Mouse (Mus musculus) retina, postnatal 7 days (tissue): ENCODE measurements around the gene Hap1.
A peak's percentile ranks its signal among the peaks of the same experiment; 100 is the strongest.
"Not testable (repeated sequence)": the region's sequence is repeated elsewhere in the genome, so short reads cannot be mapped to it uniquely, and the experiment has no call there.

ENCODE experiments used
- DNase-seq: peaks from one replicate; pipeline ENCODE4 v3.0.0-alpha.2; 2012; ENCODE audit warnings: low read depth, low spot score

Hap1 gene

GRCm38 (mm10) chr11:100356819-100357211, 887 bp upstream of the Hap1 start:
- DNase-seq: no peak

- no peak for DNase-seq
Measured at GRCm38 (mm10) chr11:100355151-100355951, 577 bp downstream of the Hap1 start.

GRCm38 (mm10) chr11:100352076-100352857, 3.7 kb downstream of the Hap1 start:
- peak; percentile 39 for DNase-seq

- DNase-seq: no peak
Measured at GRCm38 (mm10) chr11:100344269-100344668, 11.7 kb downstream of the Hap1 start.

GRCm38 (mm10) chr11:100335731-100336130, 20.2 kb downstream of the Hap1 start:
- DNase-seq: no peak

GRCm38 (mm10) chr11:100333944-100334457, 21.9 kb downstream of the Hap1 start, which contains the start of gene Gast:
Gast (plus strand) TSS chr11:100334407.
- DNase-seq: no peak

DNA sequence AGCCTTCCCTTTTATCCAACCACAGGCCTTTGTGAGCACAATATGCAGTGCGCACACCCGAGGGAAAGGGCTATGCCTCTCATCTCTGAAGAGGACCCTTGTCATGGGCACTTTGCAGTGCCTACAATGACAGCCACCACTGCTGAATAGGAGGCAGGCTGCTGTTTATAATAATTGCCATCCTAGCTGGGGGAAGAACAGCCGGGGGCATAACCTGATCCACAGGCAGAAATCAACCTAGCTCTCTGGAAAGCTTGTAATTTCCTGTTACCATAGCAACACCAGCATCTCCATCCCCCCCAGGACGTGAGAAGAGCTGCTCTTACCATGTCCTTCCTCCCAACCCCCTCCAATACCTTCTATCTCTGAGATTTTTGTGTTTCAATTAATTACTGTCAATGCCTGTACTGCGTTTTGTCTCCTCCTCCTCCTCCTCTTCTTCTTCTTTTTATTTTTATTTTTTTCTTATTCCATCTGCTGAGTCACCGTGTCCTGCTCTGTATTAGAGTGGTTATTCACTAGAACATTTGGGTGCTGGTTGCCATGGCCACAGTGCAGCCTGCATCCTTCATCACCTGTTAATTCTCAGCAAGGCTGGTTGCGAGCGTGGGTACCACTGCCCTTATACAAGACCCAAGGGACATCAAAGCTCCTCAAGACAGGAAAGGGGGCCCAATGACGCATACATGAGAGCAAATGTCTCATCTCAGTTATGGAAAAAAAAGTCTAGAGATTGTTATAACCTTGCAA, 23.0 kb downstream of the Hap1 start:
- DNase-seq: no peak

DNA sequence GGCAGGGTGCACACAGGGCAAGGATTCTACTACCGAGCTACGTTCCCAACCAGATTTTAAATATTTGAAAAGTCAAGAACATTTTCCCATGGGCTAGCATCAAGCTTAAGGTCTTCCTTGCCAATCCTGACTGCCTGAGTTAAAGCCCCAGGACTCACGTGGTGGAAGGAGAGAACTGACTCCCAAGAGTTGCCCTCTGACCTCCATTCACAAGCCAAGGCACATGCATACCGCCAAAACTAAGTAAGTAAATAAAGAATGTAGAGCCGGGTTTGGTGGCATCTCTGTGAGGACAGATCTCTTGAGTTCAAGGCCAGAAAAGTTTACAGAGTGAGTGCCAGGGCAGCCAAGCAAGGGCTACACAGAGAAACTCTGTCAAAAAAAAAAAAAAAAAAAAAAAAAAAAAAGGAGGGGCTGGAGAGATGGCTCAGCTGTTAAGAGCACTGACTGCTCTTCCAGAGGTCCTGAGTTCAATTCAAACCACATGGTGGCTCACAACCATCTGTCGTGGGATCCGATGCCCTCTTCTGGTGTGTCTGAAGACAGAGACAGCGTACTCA, 25.0 kb downstream of the Hap1 start:
- DNase-seq: not testable (repeated sequence)

DNA sequence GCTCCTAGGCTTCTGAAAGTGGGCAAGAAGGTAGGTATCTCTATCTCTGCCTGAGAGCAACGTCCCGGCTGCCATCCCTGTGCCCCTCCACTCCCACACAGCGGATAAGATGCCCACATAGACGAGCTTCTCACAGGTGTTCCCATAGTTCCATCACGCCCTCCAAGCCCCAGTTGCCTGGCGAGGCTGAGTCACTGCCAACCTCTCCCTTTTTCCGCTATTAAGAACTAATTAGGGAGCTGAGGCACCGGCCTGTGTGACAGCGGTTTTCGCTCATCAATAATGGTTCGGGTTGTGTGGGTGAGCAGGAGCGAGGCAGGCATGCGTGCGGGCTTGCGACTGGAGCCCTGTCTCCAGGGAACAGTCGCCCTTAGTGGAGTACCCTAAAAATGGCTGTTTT, 25.7 kb downstream of the Hap1 start:
- no peak for DNase-seq

GRCm38 (mm10) chr11:100327761-100328160, 28.2 kb downstream of the Hap1 start:
- DNase-seq: no peak

DNA sequence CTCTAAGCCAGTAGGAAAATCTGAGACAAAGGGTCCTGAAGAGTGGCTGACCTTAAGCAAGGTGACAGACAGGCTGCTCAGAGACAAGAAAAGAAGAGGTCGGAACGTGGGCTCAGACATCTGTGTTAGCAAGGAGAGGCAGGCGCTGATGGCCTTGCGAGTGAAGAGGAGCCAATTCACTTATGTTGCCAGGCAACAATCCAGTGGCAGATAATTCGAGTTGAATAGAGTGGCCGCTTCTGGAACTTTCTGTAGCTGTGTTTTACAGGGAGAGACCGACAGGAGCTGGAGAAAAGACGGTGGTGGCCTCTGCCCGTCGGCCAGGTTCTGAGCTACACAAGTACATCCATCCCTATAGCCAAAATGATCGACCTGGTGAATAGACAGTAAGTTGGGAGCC, 28.6 kb downstream of the Hap1 start:
- DNase-seq: no peak

- no peak for DNase-seq
Measured at GRCm38 (mm10) chr11:100325062-100325629, 30.8 kb downstream of the Hap1 start.

DNA sequence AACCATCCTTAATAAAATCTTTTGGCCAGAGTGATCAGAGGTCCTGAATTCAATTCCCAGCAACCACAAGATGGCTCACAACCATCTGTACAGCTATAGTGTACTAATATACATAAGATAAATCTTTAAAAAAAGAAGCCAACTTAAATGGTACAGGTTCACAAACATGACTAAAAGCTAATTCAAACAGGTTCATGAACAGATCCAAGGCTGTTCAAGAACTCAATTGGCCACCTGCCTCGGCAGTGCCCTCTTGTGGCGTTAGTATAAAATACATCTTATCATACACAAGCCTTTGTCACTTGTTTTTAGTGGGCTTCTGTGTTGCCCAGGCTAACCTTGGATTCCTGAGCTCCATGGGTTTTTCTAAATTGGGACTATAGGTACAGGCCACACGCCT, 32.4 kb downstream of the Hap1 start:
- DNase-seq: peak; percentile 68

DNA sequence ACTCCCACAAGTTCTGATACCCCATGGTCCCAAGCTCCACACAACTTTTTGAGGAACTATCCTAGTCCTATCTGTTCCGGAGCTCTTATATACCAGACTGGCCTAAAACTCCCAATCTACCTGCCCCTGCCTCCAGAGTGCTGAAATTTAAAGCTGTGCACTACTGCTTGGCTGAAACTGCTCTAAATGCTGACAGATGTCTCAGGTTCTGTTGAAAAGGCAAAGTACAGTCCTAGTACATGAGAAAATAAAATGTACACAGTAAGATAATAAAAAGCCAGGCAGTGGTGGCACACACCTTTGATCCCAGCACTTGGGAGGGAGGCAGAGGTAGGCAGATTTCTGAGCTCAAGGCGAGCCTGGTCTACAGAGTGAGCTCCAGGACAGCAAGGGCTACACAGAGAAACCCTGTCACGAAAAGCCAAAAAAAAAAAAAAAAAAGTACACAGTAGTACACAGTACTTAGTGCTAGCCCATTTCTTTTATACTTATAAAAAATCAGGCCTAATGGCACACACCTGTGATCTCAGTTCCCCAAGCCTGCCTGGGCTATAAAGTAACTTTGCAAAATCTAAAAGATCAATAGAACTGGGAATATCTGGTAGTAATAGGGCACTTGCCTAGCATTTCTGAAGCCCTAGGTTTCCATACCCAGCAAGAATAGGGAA, 33.2 kb downstream of the Hap1 start:
- no peak for DNase-seq

GRCm38 (mm10) chr11:100321479-100322305, 34.2 kb downstream of the Hap1 start:
- DNase-seq: not testable (repeated sequence)

DNA sequence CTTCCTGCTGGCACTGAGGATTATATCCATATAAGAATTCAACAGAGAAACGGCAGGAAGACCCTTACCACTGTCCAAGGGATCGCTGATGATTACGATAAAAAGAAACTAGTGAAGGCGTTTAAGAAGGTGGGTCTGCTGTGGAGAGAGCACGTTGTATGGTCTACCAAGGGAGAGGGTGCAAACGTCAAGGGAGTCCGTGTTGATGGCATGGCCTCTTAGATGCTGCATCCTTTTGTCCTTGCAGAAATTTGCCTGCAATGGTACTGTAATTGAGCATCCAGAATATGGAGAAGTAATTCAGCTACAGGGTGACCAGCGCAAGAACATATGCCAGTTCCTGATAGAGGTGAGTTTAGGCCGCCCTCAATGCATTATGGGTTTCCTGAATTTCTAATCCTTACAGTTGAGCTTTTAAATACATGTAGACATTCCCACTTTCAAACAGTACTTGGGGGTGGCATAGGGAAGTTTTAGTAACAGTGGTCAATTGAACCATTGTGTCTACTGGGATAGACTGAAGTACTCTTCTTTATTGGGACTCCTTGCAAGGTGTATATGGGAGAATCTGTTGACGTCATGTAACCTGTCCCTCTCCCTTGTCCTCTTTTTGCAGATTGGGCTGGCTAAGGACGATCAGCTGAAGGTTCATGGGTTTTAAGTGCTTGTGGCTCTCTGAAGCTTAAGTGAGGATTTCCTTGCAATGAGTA, 35.1 kb downstream of the Hap1 start:
- DNase-seq: not testable (repeated sequence)

DNA sequence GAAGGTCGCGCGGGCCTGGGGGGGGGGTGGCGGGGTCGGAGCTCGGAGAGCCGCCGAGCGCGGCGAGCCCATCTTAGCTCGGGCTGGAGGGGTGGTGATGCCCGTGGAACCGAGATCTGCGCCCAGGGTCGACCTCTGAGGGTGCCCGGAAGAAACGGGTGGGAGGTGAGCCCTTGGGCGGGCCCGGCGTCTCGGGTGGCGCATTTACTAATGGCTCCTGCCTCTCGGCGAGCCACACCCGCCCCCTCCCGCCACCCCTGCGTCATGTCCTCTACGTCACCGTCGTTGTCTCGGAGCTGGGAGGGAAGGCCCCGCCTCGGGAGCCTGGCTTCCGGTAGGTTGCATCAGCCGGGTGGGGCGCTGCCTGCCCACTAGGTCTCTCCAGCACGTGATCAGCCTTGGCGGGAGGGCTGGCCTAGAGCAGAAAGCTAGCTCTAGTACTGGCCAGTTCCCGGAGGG, 35.7 kb downstream of the Hap1 start:
- peak; percentile 94 for DNase-seq

DNA sequence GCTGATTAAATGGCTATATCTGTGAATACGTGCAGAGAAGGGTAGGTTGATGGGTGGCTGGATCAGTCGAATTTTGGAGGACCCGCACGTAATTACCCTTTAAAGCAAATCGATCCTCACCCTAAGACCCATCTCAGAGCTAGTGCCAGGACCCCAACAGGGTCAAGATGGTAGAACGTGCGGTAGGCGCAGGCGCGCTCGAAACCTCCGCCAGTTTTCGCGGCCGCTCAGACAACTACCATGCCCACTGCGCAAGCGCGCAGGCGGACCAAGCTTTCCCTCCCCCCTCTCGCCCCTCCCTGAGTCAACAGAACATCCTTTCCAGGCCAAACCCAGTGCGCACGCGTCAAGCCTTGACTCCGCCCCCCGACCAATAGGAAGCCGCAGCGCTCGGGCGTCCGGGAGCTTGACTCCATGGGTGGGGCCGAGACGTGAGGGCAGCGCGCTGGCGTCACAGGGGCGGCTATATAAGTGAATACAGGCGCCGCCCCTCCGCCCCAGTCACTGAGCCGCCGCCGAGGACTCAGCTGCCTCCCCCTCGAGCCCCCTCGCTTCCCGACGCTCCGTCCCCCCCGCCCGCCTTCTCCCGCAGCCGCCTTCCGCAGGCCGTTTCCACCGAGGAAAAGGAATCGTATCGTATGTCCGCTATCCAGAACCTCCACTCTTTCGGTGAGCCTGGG, 36.3 kb downstream of the Hap1 start, which contains the start of gene Eif1:
Gene Eif1 (plus strand): TSS at position 394 of the 680 bp plus-strand sequence.
- peak; percentile 100 for DNase-seq
